Mouse (Mus musculus) gastrocnemius, adult 18-20 months (tissue): ENCODE measurements at regions not wholly inside any gene's neighbourhood (a gene's known extent, or its start where the extent isn't known, plus 50 kb on each side); places are given as distances from the start of the nearest gene placed in this dataset.

ENCODE experiments used
- DNase-seq: peaks from one replicate; pipeline ENCODE4 v3.0.0; 2021; ENCODE audit warnings: low spot score

GRCm38 (mm10) chr6:141136664-141137375 lies 112.2 kb upstream of the Pde3a start:
- DNase-seq = no peak

DNA sequence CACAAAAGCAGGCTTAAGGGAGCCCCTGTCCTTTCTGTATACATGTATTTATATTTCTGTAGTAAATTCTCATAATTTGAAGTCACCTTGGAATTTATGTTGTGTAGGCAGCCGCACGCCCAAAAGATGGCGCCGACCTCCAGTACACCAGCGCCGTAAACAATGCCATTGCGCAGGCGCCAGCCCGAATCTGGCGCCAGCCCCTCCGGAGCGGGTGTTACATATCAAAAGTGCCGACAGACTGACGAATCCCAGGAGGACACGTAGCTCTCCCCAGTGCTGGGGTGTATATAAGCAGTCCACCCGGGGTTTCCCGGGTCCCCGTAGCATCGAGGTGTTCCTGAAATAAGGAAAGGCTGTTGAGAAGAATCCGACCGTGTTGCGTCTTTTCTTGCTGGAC lies 108.1 kb upstream of the Pde3a start:
- DNase-seq = no peak

- no peak for DNase-seq
These were observed 100.5 kb upstream of the Pde3a start for GRCm38 (mm10) chr6:141148417-141149169.

DNA sequence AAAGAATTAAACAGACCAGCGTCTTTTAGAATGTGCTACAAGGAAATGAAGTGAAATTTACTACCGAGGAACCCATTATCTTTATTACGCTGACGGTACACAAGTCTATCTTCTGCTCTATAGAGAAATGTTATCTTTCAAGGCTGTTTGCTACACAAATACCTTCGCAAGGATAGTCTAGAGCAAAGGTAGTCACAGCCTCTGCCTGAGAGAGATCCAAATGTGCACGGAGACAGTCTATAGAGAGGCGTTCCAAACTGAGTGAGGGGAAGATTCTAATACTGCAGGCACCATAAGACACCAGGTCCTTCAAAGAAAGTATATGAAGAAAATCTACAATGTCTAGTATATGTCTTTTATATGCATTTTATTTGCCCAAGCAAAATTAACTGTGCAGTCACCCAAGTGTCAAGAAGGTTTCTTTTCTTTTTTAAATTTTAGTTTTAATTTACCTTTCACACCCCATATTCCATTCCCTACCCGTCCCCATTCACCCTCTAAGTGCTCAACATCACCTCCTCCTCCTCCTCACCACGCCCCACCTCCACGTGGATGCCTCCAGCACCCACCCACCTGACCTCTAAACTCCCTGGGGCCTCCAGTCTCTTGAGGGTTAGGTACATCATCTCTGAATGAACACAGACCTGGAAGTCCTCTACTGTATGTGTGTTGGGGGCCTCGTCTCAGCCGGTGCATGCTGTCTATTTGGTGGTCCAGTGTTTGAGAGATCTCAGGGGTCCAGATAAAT lies 99.7 kb upstream of the Pde3a start:
- no peak for DNase-seq

DNA sequence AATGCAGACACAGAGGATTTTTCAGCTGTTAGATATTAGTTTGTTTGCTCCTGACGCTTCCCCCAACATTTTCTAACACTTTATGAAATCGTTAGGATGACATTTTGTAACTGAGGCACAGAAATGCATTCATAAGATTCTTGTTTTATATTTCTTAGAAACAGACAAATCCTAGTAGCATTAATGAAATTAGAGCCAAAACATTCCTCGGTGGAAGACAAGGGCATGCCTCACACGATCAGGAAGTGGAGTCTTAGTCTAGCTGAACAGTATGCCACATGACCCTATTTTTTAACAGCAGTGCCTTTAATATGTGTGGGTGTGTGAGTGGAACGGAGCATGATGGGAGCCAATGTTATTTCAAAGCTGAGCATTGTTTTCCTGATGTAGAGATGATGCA lies 89.7 kb upstream of the Pde3a start:
- DNase-seq = no peak

GRCm38 (mm10) chr6:141161626-141162233 lies 87.3 kb upstream of the Pde3a start:
- peak; percentile 4 for DNase-seq

DNA sequence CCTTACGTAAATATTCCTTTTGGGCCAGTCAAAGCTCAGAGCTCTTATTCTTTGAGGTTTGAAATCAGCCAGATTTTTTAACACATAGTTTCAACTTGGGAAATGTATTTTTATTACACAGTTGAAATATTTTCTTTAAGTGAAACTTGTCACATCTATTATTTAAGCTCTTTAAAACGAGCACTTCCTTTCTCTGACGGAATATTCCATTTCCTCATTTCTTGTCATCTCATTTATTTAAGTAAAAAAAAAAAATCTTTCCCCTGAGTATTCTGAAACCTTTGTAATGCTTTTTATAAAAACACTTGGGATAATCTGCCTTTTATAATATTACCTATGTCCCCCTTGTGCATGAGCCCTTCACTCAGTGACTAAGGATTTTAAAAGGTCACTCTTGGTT lies 81.8 kb upstream of the Pde3a start:
- no peak for DNase-seq

- no peak for DNase-seq
These were observed 80.7 kb upstream of the Pde3a start for GRCm38 (mm10) chr6:141168356-141168755.

GRCm38 (mm10) chr6:141183782-141184181 lies 65.3 kb upstream of the Pde3a start:
- DNase-seq = no peak

- DNase-seq = no peak
These were observed 61.0 kb upstream of the Pde3a start for GRCm38 (mm10) chr6:141188036-141188435.

DNA sequence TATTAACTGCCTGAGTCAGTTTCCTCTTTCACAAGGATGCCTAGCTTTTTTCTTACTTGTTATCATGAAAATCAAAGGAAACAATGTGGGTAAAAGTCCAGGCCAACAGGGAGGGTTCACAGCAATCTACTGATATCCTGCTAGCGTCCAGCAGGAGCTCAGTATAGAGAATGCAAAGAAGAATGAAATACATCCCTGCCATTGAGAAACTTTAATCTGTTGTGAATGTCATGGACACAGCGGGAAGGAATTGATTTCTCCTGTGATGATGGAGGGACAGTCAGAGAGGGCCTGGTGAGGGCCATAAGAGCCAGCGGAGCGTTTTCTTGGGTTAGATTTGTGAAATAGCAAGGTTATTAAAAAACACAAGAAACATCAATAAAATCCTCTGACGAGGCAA lies 60.0 kb upstream of the Pde3a start:
- DNase-seq = no peak

DNA sequence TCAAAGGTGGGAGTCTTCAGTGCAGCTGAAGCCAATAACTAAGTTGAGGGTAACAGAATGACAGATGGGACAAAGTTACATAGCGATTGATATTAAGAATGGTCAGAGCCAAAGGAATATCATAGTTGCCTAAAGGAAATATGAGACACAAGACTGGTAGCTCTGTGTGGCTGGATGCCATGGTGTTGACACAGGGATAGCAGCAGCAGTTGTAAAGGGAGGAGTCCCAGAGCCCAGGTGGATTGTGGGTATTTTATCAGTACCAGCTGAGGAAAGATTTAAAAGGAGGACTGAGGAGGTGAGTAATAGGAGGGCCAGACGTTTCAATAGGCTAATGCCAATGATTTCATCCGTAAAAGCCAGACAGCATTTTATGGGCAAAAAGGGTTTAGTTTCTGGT lies 59.4 kb upstream of the Pde3a start:
- no peak for DNase-seq

DNA sequence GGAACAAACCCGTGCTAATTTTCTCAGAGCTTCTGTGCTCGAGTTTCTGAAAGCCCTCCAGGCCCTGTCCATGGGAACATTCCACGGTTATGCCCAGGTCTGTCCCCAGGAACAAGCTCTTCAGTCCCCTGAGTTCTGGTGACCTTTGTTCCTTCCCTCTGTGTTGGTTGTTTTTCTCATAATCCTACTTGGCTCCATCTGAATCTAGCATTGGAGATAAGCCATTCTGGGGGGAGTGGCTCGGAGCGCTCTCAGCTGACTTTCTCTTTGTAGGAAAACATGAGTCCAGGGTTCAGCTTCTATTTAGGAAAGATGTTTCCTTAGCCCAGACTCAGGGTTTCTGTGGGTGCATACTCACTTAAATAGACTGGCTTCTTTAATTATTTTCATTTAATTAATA lies 58.7 kb upstream of the Pde3a start:
- DNase-seq = peak; percentile 36

GRCm38 (mm10) chr6:141197501-141197900 lies 51.6 kb upstream of the Pde3a start:
- no peak for DNase-seq
